Mouse (Mus musculus): ENCODE results near the gene Fhl3. TPM values are rescaled to one million over a fixed set of nuclear protein-coding genes. Genes with fewer than 3 reads are reported as not detected.

Gene Fhl3
- total and polyA plus RNA-seq, 2 experiments from 2014 or later = 3.1 to 7.1 TPM

DNA sequence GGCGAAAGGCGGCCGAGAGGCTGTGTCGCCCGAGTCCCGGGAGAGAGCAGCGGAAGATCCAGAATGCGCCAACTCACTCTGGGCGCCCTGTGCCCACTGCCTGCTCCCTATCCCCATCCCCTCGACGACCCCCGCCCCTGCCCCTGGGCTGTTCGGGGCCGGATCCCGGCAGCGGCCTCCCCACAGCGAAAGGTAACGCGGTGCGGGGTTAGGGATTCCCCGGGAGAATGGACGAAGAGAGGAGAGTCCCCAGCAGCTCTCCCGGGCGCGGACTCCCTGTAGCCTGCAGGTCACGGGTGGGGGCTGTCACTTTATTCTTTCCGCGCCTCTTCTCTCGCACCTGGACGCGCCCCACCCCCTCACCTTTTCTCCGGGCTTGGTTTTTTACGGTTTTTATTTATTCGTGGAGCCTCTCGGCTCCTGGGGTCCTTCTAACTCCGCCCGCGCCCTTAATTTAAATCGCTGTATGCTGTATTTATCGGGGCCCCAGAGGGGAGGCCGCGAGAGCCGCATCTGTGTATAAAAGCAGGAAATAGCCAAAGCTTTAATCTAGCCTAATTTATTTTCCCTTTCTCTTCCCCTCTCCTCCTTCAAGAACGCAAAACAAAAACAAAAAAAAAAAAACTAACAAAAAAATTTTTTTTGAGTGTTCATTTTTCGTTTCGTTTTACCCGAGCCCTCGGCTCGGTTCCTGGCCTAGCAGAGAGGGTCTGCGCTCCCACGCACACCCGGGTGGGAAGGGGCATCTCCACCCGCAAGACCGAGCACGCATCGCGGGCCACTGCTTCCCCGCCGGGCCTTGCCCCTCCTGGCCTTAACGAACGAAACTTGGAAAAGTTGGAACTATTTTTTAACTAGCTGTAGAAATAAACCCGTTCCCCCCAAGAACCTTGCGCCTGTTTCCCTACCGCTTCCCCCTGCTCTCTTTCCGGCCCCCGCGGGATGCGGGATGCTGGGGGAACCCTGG, 41.0 kb upstream of the Fhl3 start:
- Histone ChIP-seq H3K4me1 (ENCODE audit: insufficient read depth, low read length) (no peaks in the 10 kb centered on the region; the same call in 1 of the 2 replicates), H3K36me3 (ENCODE audit: insufficient read depth, low read length) (no peaks in the 10 kb centered on the region), H3K27me3 (ENCODE audit: insufficient read depth, low read length) (peaks cover 68% of the 10 kb centered on the region), H3K4me2 (ENCODE audit: low read depth, low read length) (peak overlapping the region; percentile 75), H3K9me3 (ENCODE audit: low read length) (no peaks in the 10 kb centered on the region), H3K27ac (no peak overlapping the region), H3K4me3 (ENCODE audit: low read length) (peak overlapping the region; percentile 43), H3K9ac (replicated peaks; ENCODE audit: low read length) (no peak overlapping the region)
- 3% methylated on average over 68 of the region's 68 CpGs for WGBS
- DNase-seq (ENCODE audit: low spot score) (no peak), ATAC-seq (no peak)
- no peak for TF ChIP-seq CTCF (IDR thresholded peaks at IDR 0.05; ENCODE audit: low read depth)

- Histone ChIP-seq H3K4me3 (ENCODE audit: low read length) (no peak overlapping the region), H3K4me1 (ENCODE audit: insufficient read depth, low read length) (no peaks in the 10 kb centered on the region; the same call in 1 of the 2 replicates), H3K9me3 (ENCODE audit: low read length) (no peaks in the 10 kb centered on the region), H3K27ac (no peak overlapping the region), H3K36me3 (ENCODE audit: insufficient read depth, low read length) (no peaks in the 10 kb centered on the region), H3K9ac (replicated peaks; ENCODE audit: low read length) (no peak overlapping the region), H3K4me2 (ENCODE audit: low read depth, low read length) (0 out of 2 replicates have a peak overlapping the region, but pooled peaks have one; percentile 16), H3K27me3 (ENCODE audit: insufficient read depth, low read length) (peaks cover 66% of the 10 kb centered on the region)
- no peak for DNase-seq (ENCODE audit: low spot score)
- WGBS = 75% methylated on average over 3 of the region's 3 CpGs
- ATAC-seq = no peak
- no peak for TF ChIP-seq CTCF (IDR thresholded peaks at IDR 0.05; ENCODE audit: low read depth)
Observed at GRCm38 (mm10) chr4:124660603-124661002, 39.9 kb upstream of the Fhl3 start.

- WGBS = 49% methylated on average over 3 of the region's 3 CpGs
Observed at GRCm38 (mm10) chr4:124663034-124663433, 37.5 kb upstream of the Fhl3 start.

DNA sequence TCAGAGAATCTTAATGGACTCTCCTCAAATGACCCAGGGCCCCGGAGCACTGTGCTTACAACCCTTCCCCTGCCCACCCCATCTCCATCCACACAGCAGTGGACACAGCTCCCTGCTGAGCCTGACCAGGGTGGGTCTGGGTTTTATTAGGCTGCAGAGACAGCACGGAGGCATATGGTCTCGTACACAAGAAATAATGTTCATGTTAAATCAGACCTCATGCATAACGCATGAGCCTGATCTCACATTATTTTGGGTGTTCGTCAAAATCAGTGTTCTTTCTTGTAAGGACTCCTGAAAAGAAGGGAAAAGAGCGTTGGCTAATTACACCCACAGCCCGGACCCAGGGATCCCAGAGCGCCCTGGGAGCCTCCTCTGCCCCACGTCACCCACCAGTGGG, 36.3 kb upstream of the Fhl3 start:
- Histone ChIP-seq H3K27ac (no peak overlapping the region), H3K4me3 (ENCODE audit: low read length) (no peak overlapping the region), H3K4me1 (ENCODE audit: insufficient read depth, low read length) (no peaks in the 10 kb centered on the region), H3K9me3 (ENCODE audit: low read length) (no peaks in the 10 kb centered on the region), H3K27me3 (ENCODE audit: insufficient read depth, low read length) (peaks cover 54% of the 10 kb centered on the region), H3K9ac (replicated peaks; ENCODE audit: low read length) (no peak overlapping the region), H3K4me2 (ENCODE audit: low read depth, low read length) (no peak overlapping the region), H3K36me3 (ENCODE audit: insufficient read depth, low read length) (no peaks in the 10 kb centered on the region)
- TF ChIP-seq CTCF (IDR thresholded peaks at IDR 0.05; ENCODE audit: low read depth) = no peak
- 50% methylated on average over 9 of the region's 9 CpGs for WGBS
- DNase-seq (ENCODE audit: low spot score) (no peak), ATAC-seq (no peak)

More at GRCm38 (mm10) chr4:124663034-124663433, 37.5 kb upstream of the Fhl3 start:
- no peak overlapping the region for H3K9ac ChIP-seq (replicated peaks; ENCODE audit: low read length)
- no peak overlapping the region for H3K4me3 ChIP-seq (ENCODE audit: low read length)
- ATAC-seq (no peak), DNase-seq (ENCODE audit: low spot score) (peak; percentile 54)
- H3K9me3 ChIP-seq (ENCODE audit: low read length) = no peaks in the 10 kb centered on the region
- no peak overlapping the region for H3K4me2 ChIP-seq (ENCODE audit: low read depth, low read length)
- peak; percentile 60 for TF ChIP-seq CTCF (IDR thresholded peaks at IDR 0.05; ENCODE audit: low read depth)
- no peaks in the 10 kb centered on the region for H3K36me3 ChIP-seq (ENCODE audit: insufficient read depth, low read length)
- H3K27me3 ChIP-seq (ENCODE audit: insufficient read depth, low read length) = peaks cover 63% of the 10 kb centered on the region
- no peaks in the 10 kb centered on the region for H3K4me1 ChIP-seq (ENCODE audit: insufficient read depth, low read length)
- H3K27ac ChIP-seq = no peak overlapping the region

DNA sequence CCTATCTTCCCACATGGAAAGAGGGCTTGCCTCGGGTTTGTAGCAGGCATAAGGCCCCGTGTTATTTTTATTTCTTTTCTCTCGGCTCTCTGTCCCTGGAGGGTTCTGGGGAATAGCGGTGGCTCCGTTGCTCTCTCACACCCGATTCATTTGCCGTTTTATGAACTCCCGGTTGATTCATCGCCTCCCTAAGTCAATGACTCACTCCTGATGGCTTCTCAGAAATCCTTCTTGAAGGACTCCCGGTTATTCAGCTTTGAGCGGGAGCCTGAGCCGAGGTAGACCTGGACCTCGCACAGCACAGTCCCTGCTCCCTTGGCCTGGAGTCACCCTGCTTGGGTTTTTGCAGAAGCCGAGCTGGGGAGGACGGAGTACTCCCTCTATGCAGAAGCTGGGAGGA, 35.9 kb upstream of the Fhl3 start:
- DNase-seq (ENCODE audit: low spot score) = no peak
- no peaks in the 10 kb centered on the region for H3K9me3 ChIP-seq (ENCODE audit: low read length)
- H3K4me3 ChIP-seq (ENCODE audit: low read length) = no peak overlapping the region
- no peaks in the 10 kb centered on the region for H3K4me1 ChIP-seq (ENCODE audit: insufficient read depth, low read length)
- WGBS = 63% methylated on average over 15 of the region's 15 CpGs
- no peak for TF ChIP-seq CTCF (IDR thresholded peaks at IDR 0.05; ENCODE audit: low read depth)
- peaks cover 50% of the 10 kb centered on the region for H3K27me3 ChIP-seq (ENCODE audit: insufficient read depth, low read length)
- no peak overlapping the region for H3K4me2 ChIP-seq (ENCODE audit: low read depth, low read length)
- no peak overlapping the region for H3K27ac ChIP-seq
- H3K36me3 ChIP-seq (ENCODE audit: insufficient read depth, low read length) = no peaks in the 10 kb centered on the region
- no peak overlapping the region for H3K9ac ChIP-seq (replicated peaks; ENCODE audit: low read length)
- ATAC-seq = no peak

GRCm38 (mm10) chr4:124667476-124668033, 32.9 kb upstream of the Fhl3 start:
- TF ChIP-seq CTCF (IDR thresholded peaks at IDR 0.05; ENCODE audit: low read depth) = no peak
- H3K4me1 ChIP-seq (ENCODE audit: insufficient read depth, low read length) = peaks cover 8% of the 10 kb centered on the region
- H3K36me3 ChIP-seq (ENCODE audit: insufficient read depth, low read length) = no peaks in the 10 kb centered on the region
- no peak for DNase-seq (ENCODE audit: low spot score)
- no peak overlapping the region for H3K4me3 ChIP-seq (ENCODE audit: low read length)
- H3K4me2 ChIP-seq (ENCODE audit: low read depth, low read length) = no peak overlapping the region
- 27% methylated on average over 14 of the region's 14 CpGs for WGBS
- H3K27me3 ChIP-seq (ENCODE audit: insufficient read depth, low read length) = peaks cover 28% of the 10 kb centered on the region
- H3K27ac ChIP-seq = no peak overlapping the region
- no peak for ATAC-seq
- no peak overlapping the region for H3K9ac ChIP-seq (replicated peaks; ENCODE audit: low read length)
- H3K9me3 ChIP-seq (ENCODE audit: low read length) = no peaks in the 10 kb centered on the region
